Comparison of ENCODE assay signal across 11 mouse cellular contexts in the genomic region with DNA sequence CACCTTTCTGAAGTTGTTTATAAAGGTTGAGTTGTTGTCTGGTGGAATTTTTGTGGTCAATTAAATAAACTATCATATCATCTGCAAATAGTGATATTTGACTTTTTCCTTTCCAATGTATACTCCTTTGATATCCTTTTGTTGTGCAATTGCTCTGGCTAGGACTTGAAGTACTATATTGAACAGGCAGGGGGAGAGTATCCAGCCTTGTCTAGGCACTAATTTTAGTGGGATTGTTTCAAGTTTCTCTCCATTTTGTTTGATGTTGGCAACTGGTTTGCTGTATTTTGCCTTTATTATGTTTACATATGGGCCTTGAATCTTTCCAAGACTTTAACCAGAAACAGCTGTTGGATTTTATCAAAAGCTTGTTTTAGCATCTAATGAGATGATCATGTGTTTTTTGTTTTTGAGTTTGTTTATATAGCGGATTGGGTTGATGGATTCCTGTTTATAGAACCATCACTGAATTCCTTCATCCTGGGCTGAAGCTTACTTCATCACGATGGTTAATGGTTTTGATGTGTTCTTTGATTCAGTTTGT.
"Had no signal": no experiment of that assay in that cellular context is flagged by ENCODE, and none has a peak within 500 bp of the region (broad histone marks: within the 10 kb centered on the region; RNA-seq: fewer than 3 reads in every experiment).

No protein-coding gene starts in this region.

- H3K4me3 ChIP-seq: limb, embryonic 13.5 days; liver, embryonic 13.5 days; myocyte; neural tube, embryonic 15.5 days had no signal

- H3K36me3 ChIP-seq: limb, embryonic 13.5 days; liver, embryonic 13.5 days; neural tube, embryonic 15.5 days had no signal

- H3K27ac ChIP-seq: limb, embryonic 13.5 days; liver, embryonic 13.5 days; neural tube, embryonic 15.5 days had no signal

- H3K4me2 ChIP-seq: limb, embryonic 13.5 days; liver, embryonic 13.5 days; neural tube, embryonic 15.5 days had no signal

- H3K27me3 ChIP-seq: limb, embryonic 13.5 days; liver, embryonic 13.5 days; neural tube, embryonic 15.5 days had no signal

- H3K4me1 ChIP-seq: limb, embryonic 13.5 days; liver, embryonic 13.5 days; neural tube, embryonic 15.5 days had no signal

- ATAC-seq: liver, postnatal 0 days had no signal

- DNase-seq: kidney, adult 8-10 months; kidney, postnatal 36 days; liver, embryonic 13.5 days; liver, postnatal 0 days; midbrain, embryonic 14.5 days; right cerebral cortex, adult 18-20 months; right cerebral cortex, postnatal 25 days; thymus, postnatal 4 days had no signal

- H3K9ac ChIP-seq: limb, embryonic 13.5 days; liver, embryonic 13.5 days; liver, postnatal 0 days; neural tube, embryonic 15.5 days had no signal

- H3K9me3 ChIP-seq: limb, embryonic 13.5 days; liver, embryonic 13.5 days; neural tube, embryonic 15.5 days had no signal
